Mouse (Mus musculus) bone marrow, adult 2 months (tissue): ENCODE measurements around the gene Gm44596. TPM values are rescaled to one million over a fixed set of nuclear protein-coding genes. Genes with fewer than 3 reads are reported as not detected.

ENCODE experiments used
- H3K27ac ChIP-seq: fragments of 200-500 bp; 2 replicates; pipeline ENCODE4 v1.5.1; 2012; ENCODE audit warnings: low read depth, mild to moderate bottlenecking, control low read depth, inconsistent platforms, low read length; ENCODE audit not compliant: control insufficient read depth, poor library complexity, insufficient read depth
- H3K4me1 ChIP-seq: fragments of 200-500 bp; 2 replicates; pipeline ENCODE4 v1.6.1; 2011; ENCODE audit warnings: low read length; ENCODE audit not compliant: control insufficient read depth, insufficient read depth
- H3K4me3 ChIP-seq: fragments of 200-500 bp; replicated peaks from 2 replicates; pipeline ENCODE3; 2011; ENCODE audit warnings: mild to moderate bottlenecking, low read depth, low read length, control low read depth; ENCODE audit not compliant: control insufficient read depth
- CTCF ChIP-seq: fragments of 200-500 bp; IDR thresholded peaks from 2 replicates; pipeline ENCODE4 v1.5.1; 2011; ENCODE audit warnings: low read length, control low read depth; ENCODE audit not compliant: control insufficient read depth, insufficient read depth
- POLR2A ChIP-seq: fragments of 200-500 bp; IDR thresholded peaks from 2 replicates; pipeline ENCODE4 v1.6.1; 2011; ENCODE audit warnings: low read depth, mild to moderate bottlenecking, control low read depth, low read length, borderline replicate concordance; ENCODE audit not compliant: control insufficient read depth
- WGBS: fragments of 180-500 bp; shearing (Covaris S2); methylation state at CpG from one replicate; pipeline ENCODE4 v1.1.7; 2018; 5-methylcytosine and 5-hydroxymethylcytosine counted together
- polyA plus RNA-seq: library from polyadenylated mRNA; stranded (reverse); fragments of >200 nt; gene quantifications from 2 replicates; pipeline ENCODE4 v1.2.4, GENCODE M21; 2011; ENCODE audit warnings: low replicate concordance; ENCODE audit not compliant: missing spikeins, insufficient read depth, insufficient read length

Gene Gm44596
- polyA plus RNA-seq, 1 experiment, result not detected

- peak overlapping the region; percentile 59 for H3K4me3 ChIP-seq
- TF ChIP-seq POLR2A (no peak), CTCF (no peak)
- WGBS, result 2% methylated on average over 28 of the region's 28 CpGs
- no peak overlapping the region for H3K27ac ChIP-seq
- H3K4me1 ChIP-seq, result no peaks in the 10 kb centered on the region
Measured at GRCm38 (mm10) chr6:128355201-128355681, 20.1 kb upstream of the Gm44596 start.

- TF ChIP-seq POLR2A (peak; percentile 29; the same call in 1 of the 2 replicates), CTCF (no peak)
- Histone ChIP-seq H3K4me3 (peak within 1 kb of the TSS; percentile 59), H3K4me1 (no peaks in the 10 kb centered on the region), H3K27ac (no peak within 1 kb of the TSS)
- 1% methylated on average over 42 of the region's 42 CpGs for WGBS
Measured at GRCm38 (mm10) chr6:128355726-128356416, 19.4 kb upstream of the Gm44596 start, which contains the start of gene Tulp3. Gene Tulp3 (minus strand): TSS chr6:128355851.

GRCm38 (mm10) chr6:128358999-128359398 is 16.3 kb upstream of the Gm44596 start:
- Histone ChIP-seq H3K4me3 (no peak overlapping the region), H3K27ac (no peak overlapping the region), H3K4me1 (no peaks in the 10 kb centered on the region; the same call in 1 of the 2 replicates)
- TF ChIP-seq POLR2A, result no peak
- peak; percentile 65 for TF ChIP-seq CTCF
- 53% methylated on average over 2 of the region's 2 CpGs for WGBS

- TF ChIP-seq CTCF (no peak), POLR2A (no peak)
- peak overlapping the region; percentile 94 for H3K4me3 ChIP-seq
- peak overlapping the region; percentile 97; the same call in 1 of the 2 replicates for H3K27ac ChIP-seq
- no peaks in the 10 kb centered on the region; the same call in none of the 2 replicates for H3K4me1 ChIP-seq
- WGBS, result 15% methylated on average over 9 of the region's 9 CpGs
Measured at GRCm38 (mm10) chr6:128361901-128362300, 13.4 kb upstream of the Gm44596 start.

- Histone ChIP-seq H3K27ac (peak within 1 kb of the TSS; percentile 97), H3K4me1 (no peaks in the 10 kb centered on the region; the same call in none of the 2 replicates), H3K4me3 (peak within 1 kb of the TSS; percentile 94)
- under 1% methylated on average over 76 of the region's 76 CpGs for WGBS
- TF ChIP-seq CTCF (no peak), POLR2A (peak; percentile 30; the same call in 1 of the 2 replicates)
Measured at GRCm38 (mm10) chr6:128362381-128363006, 12.8 kb upstream of the Gm44596 start, which contains the start of the genes Rhno1 and Foxm1. Gene Rhno1 (minus strand): TSS chr6:128362911. Gene Foxm1 (plus strand): TSS chr6:128362967.

GRCm38 (mm10) chr6:128363007-128363825 is 12.1 kb upstream of the Gm44596 start:
- H3K4me1 ChIP-seq, result no peaks in the 10 kb centered on the region; the same call in none of the 2 replicates
- TF ChIP-seq POLR2A (no peak), CTCF (no peak)
- peak overlapping the region; percentile 97 for H3K27ac ChIP-seq
- peak overlapping the region; percentile 94 for H3K4me3 ChIP-seq
- WGBS, result 2% methylated on average over 46 of the region's 46 CpGs

GRCm38 (mm10) chr6:128364721-128365120 is 10.6 kb upstream of the Gm44596 start:
- Histone ChIP-seq H3K27ac (no peak overlapping the region), H3K4me3 (no peak overlapping the region), H3K4me1 (no peaks in the 10 kb centered on the region; the same call in none of the 2 replicates)
- WGBS, result 73% methylated on average over 6 of the region's 6 CpGs
- TF ChIP-seq CTCF (no peak), POLR2A (no peak)

- TF ChIP-seq CTCF (no peak), POLR2A (no peak)
- WGBS, result 87% methylated on average over 5 of the region's 5 CpGs
- no peaks in the 10 kb centered on the region; the same call in none of the 2 replicates for H3K4me1 ChIP-seq
- H3K4me3 ChIP-seq, result no peak overlapping the region
- H3K27ac ChIP-seq, result no peak overlapping the region
Measured at GRCm38 (mm10) chr6:128366466-128366865, 8.8 kb upstream of the Gm44596 start.
